Mouse (Mus musculus) C2C12 (cell line): Measurements from ENCODE around the gene Chd9. TPM values are rescaled to one million over a fixed set of nuclear protein-coding genes. Genes with fewer than 3 reads are reported as not detected.

ENCODE experiments used
- H3K27me3 ChIP-seq: one replicate; pipeline ENCODE4 v1.6.1; 2011; ENCODE audit not compliant: control insufficient read depth, insufficient read depth, insufficient read length
- H3K36me3 ChIP-seq: one replicate; pipeline ENCODE4 v1.6.1; 2011; ENCODE audit not compliant: control insufficient read depth, insufficient read depth
- H3K4me3 ChIP-seq: one replicate; pipeline ENCODE4 v1.5.1; 2011; ENCODE audit warnings: mild to moderate bottlenecking, control low read depth; ENCODE audit not compliant: poor library complexity, insufficient read depth, severe bottlenecking
- H3K79me2 ChIP-seq: one replicate; pipeline ENCODE4 v1.6.1; 2011; ENCODE audit not compliant: control insufficient read depth, insufficient read depth
- H3K79me3 ChIP-seq: one replicate; pipeline ENCODE4 v1.6.1; 2011; ENCODE audit warnings: low read depth, control low read depth
- H3ac ChIP-seq: one replicate; pipeline ENCODE3; 2011; ENCODE audit warnings: low read depth; ENCODE audit not compliant: control insufficient read depth, insufficient read length
- CEBPB ChIP-seq: IDR thresholded peaks from one replicate; pipeline ENCODE4 v1.6.1; 2011; ENCODE audit warnings: low read depth, mild to moderate bottlenecking, control low read depth, moderate library complexity
- CTCF ChIP-seq: IDR thresholded peaks from one replicate; pipeline ENCODE4 v1.5.1; 2011; ENCODE audit not compliant: control insufficient read depth, insufficient read depth, insufficient read length
- FOSL1 ChIP-seq: IDR thresholded peaks from one replicate; pipeline ENCODE4 v1.8.0; 2011; ENCODE audit warnings: mild to moderate bottlenecking, low read length; ENCODE audit not compliant: poor library complexity, insufficient read depth, severe bottlenecking
- MAX ChIP-seq: IDR thresholded peaks from one replicate; pipeline ENCODE4 v1.6.1; 2011; ENCODE audit warnings: mild to moderate bottlenecking, control low read depth
- MYOD1 ChIP-seq: IDR thresholded peaks from one replicate; pipeline ENCODE4 v1.6.1; 2011; ENCODE audit warnings: low read depth; ENCODE audit not compliant: control insufficient read depth, insufficient read length
- MYOG ChIP-seq: IDR thresholded peaks from one replicate; pipeline ENCODE4 v1.6.1; 2011; ENCODE audit not compliant: control insufficient read depth, insufficient read length; ENCODE audit errors: extremely low read depth
- USF1 ChIP-seq: IDR thresholded peaks from one replicate; pipeline ENCODE4 v1.6.1; 2011; ENCODE audit warnings: low read depth, mild to moderate bottlenecking, control low read depth, moderate library complexity
- polyA plus RNA-seq: library from polyadenylated mRNA; unstranded; fragments of >200 nt; fragmentation: generic; extraction: Trizol; gene quantifications from one replicate; pipeline ENCODE4 v1.2.1, GENCODE M21; 2012; ENCODE audit warnings: missing spikeins

The Chd9 gene
- polyA plus RNA-seq, 1 experiment: 18.4 TPM

DNA sequence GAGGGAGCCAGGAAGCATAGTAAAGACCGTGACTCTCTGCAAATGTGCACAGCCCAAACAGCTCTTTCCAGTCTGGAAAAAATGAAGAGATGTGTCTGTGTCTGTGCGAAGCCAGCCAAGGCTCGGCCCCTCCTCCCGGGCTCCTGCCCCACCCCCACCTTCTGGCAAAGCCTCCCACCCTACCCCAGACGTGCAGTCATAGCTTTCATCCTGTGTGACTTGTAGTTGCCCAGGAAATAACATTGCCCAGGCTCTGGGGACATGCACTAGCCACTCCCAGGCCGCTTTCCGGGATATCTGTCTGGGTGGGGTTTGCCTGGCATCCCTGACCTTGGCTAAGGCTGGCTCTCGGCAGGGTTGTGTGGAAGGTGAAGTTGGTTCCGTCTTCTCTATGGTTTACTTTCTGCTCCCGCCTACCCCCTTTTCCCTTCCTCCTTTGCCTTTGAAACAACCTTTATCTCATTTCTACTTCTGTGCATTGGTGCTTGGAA is 26.6 kb downstream of the Chd9 start:
- TF ChIP-seq CTCF (no peak), MAX (no peak), FOSL1 (no peak), MYOG (no peak), CEBPB (no peak), USF1 (no peak), MYOD1 (no peak)
- Histone ChIP-seq H3ac (no peak overlapping the region), H3K27me3 (no peaks in the 10 kb centered on the region), H3K4me3 (no peak overlapping the region), H3K79me2 (no peaks in the 10 kb centered on the region), H3K36me3 (no peaks in the 10 kb centered on the region), H3K79me3 (no peaks in the 10 kb centered on the region)

DNA sequence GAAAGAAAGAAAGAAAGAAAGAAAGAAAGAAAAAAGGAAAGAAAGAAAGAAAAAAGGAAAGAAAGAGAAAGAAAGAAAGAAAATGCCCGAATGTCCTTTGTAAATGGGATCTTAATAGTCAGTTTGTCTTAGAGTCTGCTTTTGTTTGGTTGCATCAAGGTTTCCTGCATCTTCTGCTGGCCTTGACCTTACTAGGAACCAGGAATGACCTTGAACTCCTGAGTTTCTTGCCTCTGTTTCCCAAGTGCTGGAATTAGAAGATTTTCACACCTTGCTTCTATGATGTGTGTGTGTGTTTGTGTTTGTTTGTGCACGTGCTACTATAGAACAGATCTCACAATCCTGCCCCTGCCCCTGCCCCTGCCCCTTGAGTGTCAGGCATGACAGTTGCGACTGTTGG is 28.0 kb downstream of the Chd9 start:
- no peak overlapping the region for H3K4me3 ChIP-seq
- no peaks in the 10 kb centered on the region for H3K36me3 ChIP-seq
- no peak overlapping the region for H3ac ChIP-seq
- H3K79me3 ChIP-seq: no peaks in the 10 kb centered on the region
- TF ChIP-seq MYOG (no peak), USF1 (no peak), MAX (no peak), CTCF (no peak), CEBPB (no peak), MYOD1 (no peak), FOSL1 (no peak)
- no peaks in the 10 kb centered on the region for H3K79me2 ChIP-seq
- no peaks in the 10 kb centered on the region for H3K27me3 ChIP-seq

DNA sequence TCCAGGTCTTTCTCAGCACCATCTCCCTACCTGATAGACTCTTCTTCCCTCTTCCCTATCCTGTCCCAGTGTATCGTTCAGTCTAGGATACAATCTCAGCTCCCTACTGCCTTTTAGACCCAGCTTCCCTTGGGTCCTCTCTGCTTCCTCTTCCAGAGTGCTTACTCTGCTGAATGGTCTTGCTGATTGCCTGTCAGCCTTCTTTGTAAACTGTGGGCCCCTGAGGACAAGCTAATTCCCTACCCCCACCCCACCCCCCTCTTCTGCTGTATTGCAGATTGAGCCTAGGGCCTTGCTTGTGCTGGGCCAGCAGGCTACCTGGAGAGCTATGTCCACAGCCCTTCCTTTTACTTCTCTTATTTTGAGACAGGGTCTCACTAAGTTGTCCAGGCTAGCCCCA is 28.8 kb downstream of the Chd9 start:
- TF ChIP-seq MYOD1: no peak
- TF ChIP-seq FOSL1: no peak
- TF ChIP-seq CTCF: no peak
- TF ChIP-seq CEBPB: no peak
- no peak for TF ChIP-seq USF1
- no peak for TF ChIP-seq MAX
- no peak for TF ChIP-seq MYOG
- Histone ChIP-seq H3K4me3 (no peak overlapping the region), H3K36me3 (no peaks in the 10 kb centered on the region), H3K79me3 (no peaks in the 10 kb centered on the region), H3K27me3 (no peaks in the 10 kb centered on the region), H3K79me2 (no peaks in the 10 kb centered on the region), H3ac (no peak overlapping the region)

DNA sequence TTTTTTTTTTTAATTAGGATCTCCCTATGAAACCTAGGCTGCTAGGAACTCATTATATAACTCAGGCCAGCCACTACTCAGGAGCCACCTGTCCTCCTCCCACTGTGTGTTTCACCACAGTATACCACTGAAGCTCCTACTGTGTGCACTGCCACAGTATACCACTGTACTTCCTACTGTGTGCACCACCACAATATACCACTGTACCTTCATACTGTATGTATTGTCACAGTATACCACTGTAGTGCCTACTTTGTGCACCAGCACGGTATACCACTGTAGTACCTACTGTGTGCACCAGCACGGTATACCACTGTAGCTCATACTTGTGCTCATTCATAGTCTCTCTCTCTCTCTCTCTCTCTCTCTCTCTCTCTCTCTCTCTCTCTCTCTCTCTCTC is 29.9 kb downstream of the Chd9 start:
- Histone ChIP-seq H3K79me2 (no peaks in the 10 kb centered on the region), H3ac (no peak overlapping the region), H3K36me3 (no peaks in the 10 kb centered on the region), H3K79me3 (no peaks in the 10 kb centered on the region), H3K4me3 (no peak overlapping the region), H3K27me3 (no peaks in the 10 kb centered on the region)
- no peak for TF ChIP-seq USF1
- TF ChIP-seq CTCF: no peak
- no peak for TF ChIP-seq CEBPB
- TF ChIP-seq MYOG: no peak
- no peak for TF ChIP-seq FOSL1
- TF ChIP-seq MYOD1: no peak
- no peak for TF ChIP-seq MAX

DNA sequence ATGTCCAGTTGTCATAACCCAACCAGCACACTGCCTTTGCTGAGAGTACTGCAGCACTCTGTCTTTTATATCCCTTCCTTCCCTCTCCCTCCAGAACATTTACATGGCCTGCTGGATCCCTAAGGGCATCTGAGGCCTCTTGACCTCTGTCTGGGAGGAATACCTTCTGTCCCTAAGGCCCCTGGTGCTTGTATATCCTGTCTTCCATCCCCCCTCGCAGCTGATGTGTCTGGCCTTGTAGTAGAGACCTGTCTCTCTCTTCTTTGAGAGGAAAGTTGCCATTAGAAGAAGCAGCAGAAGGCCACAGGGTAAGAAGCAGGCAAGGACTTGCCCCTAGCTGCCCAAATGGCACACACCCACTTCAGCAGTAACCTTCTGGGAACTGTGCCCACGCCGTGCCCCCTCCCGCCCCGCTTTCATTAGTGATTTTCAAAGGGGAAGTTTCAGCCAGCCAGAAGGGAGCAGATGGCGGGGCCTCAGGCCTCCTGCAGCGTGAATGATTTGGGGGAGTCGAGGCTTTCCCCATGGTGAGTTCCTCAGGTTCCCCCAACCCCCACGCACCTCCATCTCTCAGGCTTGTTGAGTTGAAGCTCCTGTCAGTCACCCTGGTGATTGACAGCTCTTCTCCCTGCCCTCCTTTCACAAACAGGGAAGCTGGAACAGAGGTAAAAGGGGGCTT is 33.3 kb downstream of the Chd9 start:
- no peaks in the 10 kb centered on the region for H3K79me2 ChIP-seq
- H3K27me3 ChIP-seq: no peaks in the 10 kb centered on the region
- no peak overlapping the region for H3ac ChIP-seq
- H3K4me3 ChIP-seq: no peak overlapping the region
- H3K36me3 ChIP-seq: no peaks in the 10 kb centered on the region
- TF ChIP-seq USF1 (no peak), MYOD1 (no peak), CTCF (no peak), CEBPB (no peak), MAX (no peak), FOSL1 (no peak), MYOG (no peak)
- H3K79me3 ChIP-seq: no peaks in the 10 kb centered on the region

DNA sequence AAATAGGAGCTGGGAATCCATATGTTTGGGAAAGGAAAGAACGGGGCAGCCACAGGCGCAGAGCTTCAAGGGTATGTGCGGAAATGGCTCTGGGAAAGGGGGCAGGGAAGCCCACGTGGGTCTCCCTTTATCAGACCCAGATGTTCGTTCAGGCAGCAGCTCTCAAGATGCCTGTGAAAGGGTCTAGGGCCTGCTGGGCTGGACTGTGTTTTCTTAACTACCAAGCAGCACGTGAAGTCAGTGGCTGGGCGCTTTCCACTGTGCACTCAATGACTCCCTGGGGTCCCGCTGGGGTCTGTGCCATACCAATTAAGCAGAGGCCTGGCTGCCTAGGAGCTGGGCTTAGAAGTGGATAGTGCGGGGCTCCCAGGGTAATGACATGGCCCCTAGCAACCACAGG is 33.9 kb downstream of the Chd9 start:
- H3ac ChIP-seq: no peak overlapping the region
- H3K79me3 ChIP-seq: no peaks in the 10 kb centered on the region
- H3K79me2 ChIP-seq: no peaks in the 10 kb centered on the region
- no peak overlapping the region for H3K4me3 ChIP-seq
- TF ChIP-seq CTCF: no peak
- TF ChIP-seq USF1: no peak
- TF ChIP-seq MYOG: no peak
- TF ChIP-seq MYOD1: no peak
- no peak for TF ChIP-seq CEBPB
- TF ChIP-seq MAX: no peak
- H3K36me3 ChIP-seq: no peaks in the 10 kb centered on the region
- H3K27me3 ChIP-seq: no peaks in the 10 kb centered on the region
